In genomic region chr2:37486408-37486807, GRCm38 (mm10) we compare ENCODE assay signal across 18 mouse cellular contexts.
"Had no signal": no experiment of that assay in that cellular context is flagged by ENCODE, and none has a peak within 500 bp of the region (broad histone marks: within the 10 kb centered on the region; RNA-seq: fewer than 3 reads in every experiment).

No protein-coding gene starts in this region.

- H3K27me3 ChIP-seq: hindbrain, embryonic 15.5 days; lung, embryonic 15.5 days; midbrain, embryonic 12.5 days; midbrain, embryonic 15.5 days; neural tube, embryonic 13.5 days had no signal

- ATAC-seq: intestine, postnatal 0 days; midbrain, embryonic 15.5 days had no signal

- H3K9ac ChIP-seq: hindbrain, embryonic 15.5 days; lung, embryonic 15.5 days; midbrain, embryonic 12.5 days; midbrain, embryonic 15.5 days; neural tube, embryonic 13.5 days had no signal

- H3K4me1 ChIP-seq: hindbrain, embryonic 15.5 days; lung, embryonic 15.5 days; midbrain, embryonic 12.5 days; midbrain, embryonic 15.5 days; neural tube, embryonic 13.5 days had no signal

- H3K9me3 ChIP-seq: hindbrain, embryonic 15.5 days; lung, embryonic 15.5 days; midbrain, embryonic 12.5 days; midbrain, embryonic 15.5 days; neural tube, embryonic 13.5 days had no signal

- H3K27ac ChIP-seq: hindbrain, embryonic 15.5 days; kidney, postnatal 0 days; left cerebral cortex, adult 2 months; lung, embryonic 15.5 days; midbrain, embryonic 12.5 days; midbrain, embryonic 15.5 days; neural tube, embryonic 13.5 days; stomach, postnatal 0 days had no signal

- H3K4me3 ChIP-seq: hindbrain, embryonic 15.5 days; left cerebral cortex, adult 2 months; lung, embryonic 15.5 days; midbrain, embryonic 12.5 days; midbrain, embryonic 15.5 days; neural tube, embryonic 13.5 days had no signal

- DNase-seq: kidney, adult 2 months; kidney, postnatal 25 days; layer of hippocampus, adult 9-11 months; layer of hippocampus, postnatal 36 days; lung, adult 18-20 months; lung, postnatal 10 days; lung, postnatal 36 days; thymus, adult 2 months; thymus, postnatal 14 days had no signal

- H3K4me2 ChIP-seq: hindbrain, embryonic 15.5 days; lung, embryonic 15.5 days; midbrain, embryonic 12.5 days; midbrain, embryonic 15.5 days; neural tube, embryonic 13.5 days had no signal
